Mouse (Mus musculus) layer of hippocampus, postnatal 14 days (tissue): ENCODE results near the gene Inka2. TPM values are rescaled to one million over a fixed set of nuclear protein-coding genes. Genes with fewer than 3 reads are reported as not detected.

ENCODE experiments used
- total RNA-seq, 2 experiments: library from RNA; stranded (reverse); gene quantifications; 2 replicates each; pipeline ENCODE4 v1.2.3; 2021

Gene Inka2
- total RNA-seq, 2 experiments from 2014 or later = 50.0 to 50.9 TPM

Other genes with a start within 250 kb of the Inka2 start
- gene Ddx20, start 17.0 kb upstream of the Inka2 start, total RNA-seq = 10 to 100 TPM in 1 of 2 experiments, 1 to 10 TPM in 1; 9.5 to 12.3 TPM
- gene Rap1a, start 96.7 kb downstream of the Inka2 start, total RNA-seq = 100 to 1,000 TPM; 125 to 130 TPM
- gene Adora3, start 166.3 kb downstream of the Inka2 start, total RNA-seq = under 1 TPM; 0.62 to 0.95 TPM
- gene Tmigd3, start 166.3 kb downstream of the Inka2 start, total RNA-seq = under 1 TPM in 1 of 2 experiments, not detected in 1; 0.69 TPM
- under 1 TPM; 0.55 to 0.86 TPM for gene I830077J02Rik, start 228.1 kb downstream of the Inka2 start, total RNA-seq